Mouse (Mus musculus) embryonic facial prominence, embryonic 13.5 days (tissue): ENCODE data around the gene Arap1. TPM values are rescaled to one million over a fixed set of nuclear protein-coding genes. Genes with fewer than 3 reads are reported as not detected.
A peak's percentile ranks its signal among the peaks of the same experiment; 100 is the strongest.

Source experiments
- ATAC-seq: fragments of 200-750 bp; cut with Nextera tagmentation; 2 replicates; pipeline ENCODE4 v1.8.0; 2017; ENCODE audit warnings: low read depth; ENCODE audit not compliant: insufficient number of reproducible peaks, insufficient read depth, low FRiP score, low TSS enrichment
- H3K27ac ChIP-seq: fragments of 300-500 bp; sonication (generic); 2 replicates; pipeline ENCODE4 v1.5.1; 2015; ENCODE audit warnings: moderate library complexity, mild to moderate bottlenecking, inconsistent platforms
- H3K27me3 ChIP-seq: fragments of 300-500 bp; sonication (generic); 2 replicates; pipeline ENCODE4 v1.6.1; 2015; ENCODE audit warnings: mild to moderate bottlenecking, inconsistent platforms
- H3K36me3 ChIP-seq: fragments of 300-500 bp; sonication (generic); 2 replicates; pipeline ENCODE4 v1.6.1; 2015; ENCODE audit warnings: mild to moderate bottlenecking, inconsistent platforms
- H3K4me1 ChIP-seq: fragments of 300-500 bp; sonication (generic); 2 replicates; pipeline ENCODE4 v1.6.1; 2015; ENCODE audit warnings: inconsistent platforms
- H3K4me2 ChIP-seq: fragments of 300-500 bp; sonication (generic); 2 replicates; pipeline ENCODE4 v1.6.1; 2015; ENCODE audit warnings: moderate library complexity, mild to moderate bottlenecking, inconsistent platforms
- H3K4me3 ChIP-seq: fragments of 300-500 bp; sonication (generic); 2 replicates; pipeline ENCODE4 v1.5.1; 2015; ENCODE audit warnings: mild to moderate bottlenecking, inconsistent platforms
- H3K9ac ChIP-seq: fragments of 300-500 bp; sonication (generic); 2 replicates; pipeline ENCODE4 v1.6.1; 2015; ENCODE audit warnings: mild to moderate bottlenecking, inconsistent platforms
- H3K9me3 ChIP-seq: fragments of 300-500 bp; sonication (generic); 2 replicates; pipeline ENCODE4 v1.6.1; 2016; ENCODE audit warnings: inconsistent platforms
- WGBS: fragments of 180-500 bp; shearing (Covaris S2); methylation state at CpG from one replicate; pipeline ENCODE4 v1.1.7; 2015; ENCODE audit warnings: mixed read lengths; 5-methylcytosine and 5-hydroxymethylcytosine counted together
- polyA plus RNA-seq: library from polyadenylated mRNA; unstranded; fragments of >200 nt; fragmentation: Nextera tagmentation; extraction: Ambion mirVana; gene quantifications from 2 replicates; pipeline ENCODE4 v1.2.1, GENCODE M21; 2015

Arap1 gene
- polyA plus RNA-seq, 1 experiment from 2014 or later: 41.4 TPM

DNA sequence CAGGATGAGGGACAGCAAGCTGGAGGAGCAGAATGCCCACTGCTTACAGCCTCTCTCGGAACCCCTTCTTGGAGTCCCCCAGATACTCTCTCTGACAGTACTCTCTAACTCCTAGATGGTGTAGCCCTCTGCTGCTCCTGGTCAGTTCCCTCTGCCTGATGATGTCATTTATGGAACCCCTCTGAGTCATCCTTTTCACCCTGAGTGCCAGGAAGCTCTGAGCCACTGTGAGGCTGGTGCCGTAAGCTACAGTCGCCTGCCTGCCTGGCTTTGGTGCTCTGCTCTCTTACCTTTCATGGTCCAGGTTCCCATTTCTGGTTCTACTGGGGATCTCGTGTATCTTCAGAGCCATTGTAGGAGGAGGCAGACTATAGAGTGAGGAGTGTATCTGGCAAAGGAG, 49.3 kb downstream of the Arap1 start:
- H3K4me3 ChIP-seq: no peak overlapping the region
- WGBS: 91% methylated on average over 4 of the region's 4 CpGs
- no peak overlapping the region for H3K27ac ChIP-seq
- no peak overlapping the region for H3K4me2 ChIP-seq
- H3K9ac ChIP-seq: no peak overlapping the region
- H3K4me1 ChIP-seq: peaks cover 39% of the 10 kb centered on the region
- H3K36me3 ChIP-seq: peaks cover 63% of the 10 kb centered on the region
- no peaks in the 10 kb centered on the region for H3K9me3 ChIP-seq
- no peak for ATAC-seq
- no peaks in the 10 kb centered on the region for H3K27me3 ChIP-seq

DNA sequence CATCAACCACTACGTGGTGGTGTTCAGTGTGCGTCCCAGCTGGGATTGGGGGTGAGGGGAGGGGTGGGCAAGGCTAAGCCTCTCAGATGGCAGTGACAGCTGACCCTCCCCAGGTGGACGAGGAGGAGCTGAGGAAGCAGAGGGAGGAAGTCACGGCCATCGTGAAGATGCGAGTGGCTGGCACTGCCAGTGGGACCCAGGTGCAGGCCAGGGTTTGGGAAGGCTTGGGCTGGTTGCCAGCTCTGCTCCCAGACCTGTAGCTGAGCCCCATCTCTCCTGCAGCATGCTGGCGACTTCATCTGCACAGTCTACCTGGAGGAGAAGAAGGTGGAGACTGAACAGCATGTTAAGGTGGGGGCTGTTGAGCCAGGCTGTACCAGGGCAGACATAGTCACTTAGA, 53.6 kb downstream of the Arap1 start:
- no peak overlapping the region for H3K4me3 ChIP-seq
- no peaks in the 10 kb centered on the region for H3K4me1 ChIP-seq
- no peak overlapping the region for H3K27ac ChIP-seq
- no peak overlapping the region for H3K4me2 ChIP-seq
- 90% methylated on average over 7 of the region's 7 CpGs for WGBS
- no peaks in the 10 kb centered on the region for H3K9me3 ChIP-seq
- no peaks in the 10 kb centered on the region for H3K27me3 ChIP-seq
- ATAC-seq: no peak
- H3K9ac ChIP-seq: no peak overlapping the region
- peaks cover 97% of the 10 kb centered on the region for H3K36me3 ChIP-seq

DNA sequence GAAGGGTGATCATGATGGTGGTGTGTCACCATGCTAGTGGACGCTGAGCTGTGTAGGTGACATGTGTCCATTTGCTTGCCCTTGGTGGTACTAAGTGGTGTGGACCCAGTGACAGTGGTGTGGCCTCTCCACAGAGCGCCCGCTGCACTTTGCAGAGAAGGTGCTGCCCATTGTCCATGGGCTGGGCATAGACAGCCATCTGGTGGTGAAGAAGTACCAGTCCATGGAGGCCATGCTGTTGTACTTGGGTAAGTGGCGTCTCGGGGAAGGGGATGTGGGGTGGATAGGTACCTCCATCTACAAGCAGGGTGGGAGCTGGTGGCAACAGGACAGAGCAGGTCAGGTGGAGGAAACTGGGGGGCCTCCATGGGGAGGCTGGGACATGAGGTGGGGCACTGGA, 56.0 kb downstream of the Arap1 start:
- H3K36me3 ChIP-seq: peaks cover 95% of the 10 kb centered on the region

DNA sequence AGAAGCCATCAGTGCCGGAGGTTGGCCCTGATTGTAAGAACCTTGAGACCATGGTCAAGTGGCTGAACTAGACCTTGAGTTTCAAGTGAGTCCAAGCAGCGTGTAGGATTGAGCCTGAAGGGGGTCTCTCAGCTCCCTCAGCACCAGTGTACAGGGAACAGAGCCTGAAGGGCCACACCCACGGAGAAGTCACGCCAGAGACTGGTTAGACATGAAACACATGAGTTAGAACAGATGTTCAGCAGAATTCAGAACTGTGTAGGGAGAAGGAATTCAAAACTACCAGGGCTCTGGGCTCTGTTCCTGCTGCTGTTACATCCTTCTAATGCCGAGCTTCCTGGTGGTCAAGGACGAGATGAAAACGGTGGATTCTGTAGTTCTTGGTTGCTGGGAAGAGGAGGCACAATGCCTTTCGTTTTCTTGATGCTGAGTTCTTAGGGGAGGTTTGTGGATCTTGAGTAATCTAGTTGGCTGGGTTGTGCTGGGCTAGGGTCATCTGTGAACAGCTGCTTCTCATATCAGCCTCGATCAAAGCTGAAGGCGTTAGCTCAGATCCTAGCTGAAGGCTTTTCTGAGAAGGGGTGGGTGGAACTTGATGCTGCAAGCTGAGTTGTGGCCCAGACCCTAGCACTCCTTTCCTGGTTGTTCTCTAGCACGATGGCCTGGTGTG, 62.5 kb downstream of the Arap1 start, which contains the start of gene Gm45837:
Gm45837 (plus strand) TSS at position 620 of the 670 bp plus-strand sequence.
- no peak within 1 kb of the TSS for H3K9ac ChIP-seq
- H3K4me2 ChIP-seq: no peak within 1 kb of the TSS
- no peaks in the 10 kb centered on the region for H3K9me3 ChIP-seq
- H3K4me3 ChIP-seq: no peak within 1 kb of the TSS
- peak within 1 kb of the TSS; percentile 33; the same call in 1 of the 2 replicates for H3K27ac ChIP-seq
- peaks cover 17% of the 10 kb centered on the region for H3K4me1 ChIP-seq
- no peak for ATAC-seq
- H3K36me3 ChIP-seq: peaks cover 56% of the 10 kb centered on the region
- H3K27me3 ChIP-seq: no peaks in the 10 kb centered on the region
- WGBS: 55% methylated on average over 11 of the region's 11 CpGs

More for the DNA sequence above, 56.0 kb downstream of the Arap1 start:
- H3K27ac ChIP-seq: no peak overlapping the region
- H3K9me3 ChIP-seq: no peaks in the 10 kb centered on the region
- H3K4me2 ChIP-seq: no peak overlapping the region
- no peaks in the 10 kb centered on the region for H3K4me1 ChIP-seq
- H3K9ac ChIP-seq: no peak overlapping the region; the same call in 1 of the 2 replicates
- no peak overlapping the region for H3K4me3 ChIP-seq
- H3K27me3 ChIP-seq: no peaks in the 10 kb centered on the region
- 96% methylated on average over 5 of the region's 5 CpGs for WGBS
- no peak for ATAC-seq

DNA sequence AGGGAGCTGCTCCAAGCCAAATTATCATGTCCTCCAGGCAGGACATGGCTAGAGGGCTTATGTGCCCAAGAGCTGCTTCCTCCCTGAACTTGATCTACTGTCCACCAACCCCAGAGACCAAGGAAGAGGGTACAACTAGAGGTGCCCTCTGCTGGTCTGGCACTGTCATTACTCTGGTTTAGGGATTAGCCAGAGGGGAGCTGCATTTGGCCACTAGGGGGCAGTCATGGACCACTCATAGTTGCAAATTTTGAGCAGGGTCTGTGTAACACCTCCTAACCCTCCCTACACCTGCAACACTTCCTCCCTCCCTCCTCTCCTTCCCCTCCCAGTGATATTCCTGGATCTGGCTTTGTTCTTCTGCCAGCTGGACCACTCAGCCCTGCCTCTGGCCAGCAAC, 64.9 kb downstream of the Arap1 start:
- H3K36me3 ChIP-seq: peaks cover 36% of the 10 kb centered on the region
- H3K9ac ChIP-seq: no peak overlapping the region
- no peak for ATAC-seq
- H3K4me1 ChIP-seq: peaks cover 19% of the 10 kb centered on the region
- no peak overlapping the region for H3K27ac ChIP-seq
- H3K9me3 ChIP-seq: no peaks in the 10 kb centered on the region
- H3K27me3 ChIP-seq: peaks cover 4% of the 10 kb centered on the region; the same call in 1 of the 2 replicates
- no peak overlapping the region for H3K4me2 ChIP-seq
- no peak overlapping the region for H3K4me3 ChIP-seq

DNA sequence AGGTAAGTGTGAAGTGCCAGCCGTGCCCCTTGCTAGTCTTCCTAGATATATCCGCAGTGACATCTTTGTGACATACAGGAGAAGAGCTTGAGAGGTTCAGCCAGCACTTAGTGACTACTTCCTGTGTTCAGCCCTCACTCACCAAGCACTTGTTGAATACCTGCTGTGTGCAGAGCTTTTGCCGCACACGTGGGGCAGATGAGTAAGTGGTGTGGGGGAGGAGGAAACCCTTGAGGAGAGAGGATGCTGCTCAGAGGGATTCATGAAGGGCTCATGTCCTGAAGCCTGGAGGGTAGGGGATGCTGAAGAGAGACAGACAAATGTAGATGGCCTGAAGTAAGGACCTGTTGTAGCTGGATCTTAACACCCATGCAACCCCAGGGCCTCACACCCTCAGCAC, 66.3 kb downstream of the Arap1 start:
- no peak for ATAC-seq
- H3K27ac ChIP-seq: no peak overlapping the region
- no peak overlapping the region for H3K4me2 ChIP-seq
- no peaks in the 10 kb centered on the region for H3K9me3 ChIP-seq
- peaks cover 11% of the 10 kb centered on the region for H3K27me3 ChIP-seq
- WGBS: 51% methylated on average over 4 of the region's 4 CpGs
- H3K4me1 ChIP-seq: peaks cover 19% of the 10 kb centered on the region
- H3K36me3 ChIP-seq: peaks cover 22% of the 10 kb centered on the region
- no peak overlapping the region for H3K9ac ChIP-seq
- H3K4me3 ChIP-seq: no peak overlapping the region

DNA sequence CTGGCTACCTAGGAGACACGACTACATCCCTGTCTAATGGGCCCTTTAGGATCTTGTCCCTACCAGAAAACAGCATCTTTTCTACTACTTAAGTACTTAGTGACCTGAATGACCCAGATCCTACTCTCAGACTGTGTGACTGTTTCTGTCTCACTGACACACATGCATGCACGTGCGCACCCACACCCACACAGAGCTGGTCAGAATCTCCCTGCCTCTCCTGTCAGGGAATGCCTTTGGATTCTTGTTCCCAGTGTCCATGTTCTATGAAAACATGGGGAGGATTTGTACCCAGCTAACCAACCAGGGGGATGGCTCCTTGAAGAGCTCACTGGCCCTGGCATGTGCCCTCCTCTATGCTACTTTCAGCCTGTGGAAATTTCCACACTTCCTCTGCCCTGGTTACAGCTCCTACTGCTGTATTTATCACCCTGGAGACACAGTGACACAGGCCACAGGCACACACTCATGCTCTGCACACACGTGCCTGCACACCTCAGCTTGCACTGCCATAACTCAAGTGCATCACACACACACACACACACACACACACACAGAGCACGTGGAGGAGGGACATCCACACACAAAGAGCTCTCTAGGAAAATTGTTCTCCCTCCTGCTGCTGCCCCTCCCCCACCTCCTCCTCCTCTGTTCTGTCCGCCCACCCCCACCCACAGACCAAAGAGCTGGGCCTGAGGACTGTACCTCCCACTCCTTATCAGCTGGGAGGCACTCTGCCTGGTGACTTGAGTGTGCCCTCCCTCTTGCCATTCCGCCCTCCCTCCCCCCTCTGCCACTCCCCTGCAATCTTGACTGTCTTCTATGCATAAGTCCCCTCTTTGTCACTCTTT, 67.0 kb downstream of the Arap1 start:
- no peaks in the 10 kb centered on the region for H3K9me3 ChIP-seq
- peaks cover 19% of the 10 kb centered on the region for H3K4me1 ChIP-seq
- H3K9ac ChIP-seq: 0 out of 2 replicates have a peak overlapping the region, but pooled peaks have one; percentile 36
- peaks cover 19% of the 10 kb centered on the region for H3K36me3 ChIP-seq
- no peak overlapping the region for H3K27ac ChIP-seq
- WGBS: 43% methylated on average over 7 of the region's 7 CpGs
- H3K27me3 ChIP-seq: peaks cover 16% of the 10 kb centered on the region
- H3K4me3 ChIP-seq: no peak overlapping the region
- no peak overlapping the region for H3K4me2 ChIP-seq
- ATAC-seq: no peak

DNA sequence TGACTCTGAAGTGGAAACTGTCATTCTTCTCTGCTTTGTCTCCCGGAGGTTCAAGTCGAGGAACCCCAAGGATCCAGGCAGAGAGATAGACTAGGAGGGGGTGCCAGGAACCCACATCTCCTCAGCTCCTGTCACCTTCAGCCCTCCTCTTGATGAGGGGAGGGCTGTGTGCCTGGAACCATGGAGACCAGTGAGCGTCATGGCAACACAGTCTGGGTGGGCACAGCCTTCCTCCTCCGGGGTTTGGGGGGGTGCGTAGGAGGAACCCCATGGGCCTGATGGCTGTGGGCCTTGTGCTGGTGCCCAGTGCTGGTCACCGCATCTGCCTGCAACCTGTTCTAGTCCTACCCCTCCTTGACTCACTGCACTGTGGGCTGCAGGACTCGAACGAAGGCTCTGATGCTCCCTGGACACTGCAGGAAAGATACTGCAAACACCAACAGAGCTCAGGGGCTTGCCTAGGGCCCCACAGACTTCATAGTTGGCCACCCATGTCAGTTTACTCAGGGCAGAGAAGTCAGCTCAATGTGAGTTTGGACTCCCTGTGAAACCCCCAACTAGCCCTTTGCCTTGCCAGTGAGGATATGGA, 67.7 kb downstream of the Arap1 start:
- 50% methylated on average over 8 of the region's 8 CpGs for WGBS

DNA sequence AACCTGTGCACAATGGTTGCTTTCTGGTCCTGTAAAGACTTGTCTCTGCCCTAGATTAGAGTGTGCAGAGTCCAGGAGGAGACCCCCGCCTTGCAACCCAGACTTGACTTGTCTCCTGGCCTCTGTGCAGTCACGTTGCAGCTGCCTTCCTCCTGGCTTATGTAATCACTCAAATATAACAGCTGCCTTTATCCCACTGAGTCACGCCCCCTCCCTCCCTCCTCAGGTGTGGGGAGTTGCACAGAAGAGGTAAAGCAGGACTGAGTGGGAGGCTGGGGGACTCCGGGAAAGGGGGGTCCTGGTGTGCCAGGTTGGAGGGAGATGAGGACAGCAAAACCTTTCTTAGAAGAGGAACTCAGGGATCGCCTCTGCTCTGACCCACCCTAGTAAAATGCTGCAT, 68.5 kb downstream of the Arap1 start:
- H3K9me3 ChIP-seq: no peaks in the 10 kb centered on the region
- no peak overlapping the region for H3K9ac ChIP-seq
- peaks cover 8% of the 10 kb centered on the region for H3K36me3 ChIP-seq
- no peak overlapping the region for H3K4me2 ChIP-seq
- no peak for ATAC-seq
- peaks cover 11% of the 10 kb centered on the region for H3K4me1 ChIP-seq
- WGBS: 61% methylated on average over 5 of the region's 5 CpGs
- H3K4me3 ChIP-seq: no peak overlapping the region
- H3K27me3 ChIP-seq: peaks cover 26% of the 10 kb centered on the region
- no peak overlapping the region for H3K27ac ChIP-seq

More for the DNA sequence above, 67.7 kb downstream of the Arap1 start:
- H3K9ac ChIP-seq: no peak overlapping the region
- no peak for ATAC-seq
- H3K4me3 ChIP-seq: no peak overlapping the region
- H3K27ac ChIP-seq: no peak overlapping the region
- peaks cover 14% of the 10 kb centered on the region for H3K4me1 ChIP-seq
- H3K36me3 ChIP-seq: peaks cover 14% of the 10 kb centered on the region
- H3K9me3 ChIP-seq: no peaks in the 10 kb centered on the region
- no peak overlapping the region for H3K4me2 ChIP-seq
- H3K27me3 ChIP-seq: peaks cover 21% of the 10 kb centered on the region

DNA sequence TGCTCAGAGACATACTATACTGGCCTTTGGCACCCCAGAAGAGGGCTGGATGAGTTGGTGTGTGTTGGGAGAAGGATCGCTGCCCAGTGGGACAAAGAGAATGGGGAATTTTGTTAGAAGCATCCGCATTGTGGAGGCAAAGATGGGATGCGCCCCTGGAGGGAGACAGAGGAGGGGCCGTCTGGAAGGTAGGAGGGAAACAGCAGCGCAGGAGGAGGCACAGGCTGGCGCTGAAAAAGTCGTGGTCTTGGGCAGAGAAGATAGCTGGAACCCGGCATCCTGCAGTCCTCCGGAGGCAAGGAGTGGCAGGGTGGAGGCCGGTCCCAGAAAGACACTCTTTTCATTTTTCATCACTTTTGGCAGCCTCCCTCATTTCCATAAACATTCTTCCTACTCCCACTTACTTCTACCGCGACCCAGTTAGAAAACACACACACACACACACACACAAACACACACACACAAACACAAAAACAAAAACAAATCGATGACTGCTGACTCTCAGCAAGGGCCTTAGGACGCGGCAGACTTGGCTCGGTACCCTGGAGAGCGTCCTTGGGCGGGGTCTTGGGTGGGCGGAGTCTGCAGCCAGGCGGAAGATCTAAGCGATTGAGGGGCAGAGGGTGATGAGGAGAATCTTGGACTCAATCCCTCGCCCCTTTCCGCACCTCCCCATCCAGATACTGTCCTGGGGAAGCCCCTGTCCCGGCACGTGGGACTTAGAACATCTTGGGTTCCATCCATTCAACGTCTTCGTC, 71.3 kb downstream of the Arap1 start:
- no peaks in the 10 kb centered on the region for H3K36me3 ChIP-seq
- WGBS: 4% methylated on average over 27 of the region's 27 CpGs
- H3K27ac ChIP-seq: no peak overlapping the region
- H3K4me1 ChIP-seq: peaks cover 11% of the 10 kb centered on the region
- no peak overlapping the region for H3K4me2 ChIP-seq
- no peak overlapping the region for H3K9ac ChIP-seq
- peaks cover 31% of the 10 kb centered on the region for H3K27me3 ChIP-seq
- H3K9me3 ChIP-seq: no peaks in the 10 kb centered on the region
- no peak for ATAC-seq
- H3K4me3 ChIP-seq: no peak overlapping the region

DNA sequence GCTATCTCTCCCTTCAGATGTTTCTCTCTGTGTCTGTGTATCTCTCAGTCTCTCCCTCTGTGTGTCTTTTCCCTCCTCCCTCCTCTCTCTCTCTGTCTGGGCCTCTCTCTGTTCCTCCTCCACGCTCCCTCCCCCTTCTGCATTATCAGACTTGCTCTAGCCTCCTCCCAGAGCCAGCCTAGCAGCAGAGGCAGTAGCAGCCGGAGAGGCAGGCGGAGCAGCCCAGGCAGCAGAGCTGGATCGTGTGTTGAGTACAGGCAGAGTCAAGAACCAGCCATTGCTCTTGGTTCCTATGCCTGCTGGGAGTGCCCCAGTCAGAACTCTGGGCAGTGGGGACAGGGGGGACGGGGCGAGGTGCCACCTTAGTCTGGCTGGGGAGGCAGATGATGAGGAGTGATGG, 73.7 kb downstream of the Arap1 start, which contains the start of gene Pde2a:
Pde2a (plus strand) TSS at position 163 of the 400 bp plus-strand sequence.
- WGBS: 10% methylated on average over 6 of the region's 6 CpGs
- Histone ChIP-seq H3K4me1 (no peaks in the 10 kb centered on the region), H3K4me3 (no peak within 1 kb of the TSS), H3K27ac (no peak within 1 kb of the TSS), H3K27me3 (peaks cover 31% of the 10 kb centered on the region), H3K4me2 (no peak within 1 kb of the TSS), H3K36me3 (no peaks in the 10 kb centered on the region), H3K9ac (no peak within 1 kb of the TSS), H3K9me3 (no peaks in the 10 kb centered on the region)
- ATAC-seq: no peak
